Mouse (Mus musculus) liver, embryonic 12.5 days (tissue): ENCODE measurements around the gene Lad1. TPM values are rescaled to one million over a fixed set of nuclear protein-coding genes. Genes with fewer than 3 reads are reported as not detected.
A peak's percentile ranks its signal among the peaks of the same experiment; 100 is the strongest.

Experiments
- ATAC-seq: fragments of 200-750 bp; cut with Nextera tagmentation; 2 replicates; pipeline ENCODE4 v1.8.0; 2017; ENCODE audit warnings: moderate number of reproducible peaks, mild to moderate bottlenecking, moderate library complexity
- H3K27ac ChIP-seq: fragments of 300-500 bp; sonication (generic); 2 replicates; pipeline ENCODE4 v1.5.1; 2016; ENCODE audit warnings: mild to moderate bottlenecking
- H3K27me3 ChIP-seq: fragments of 300-500 bp; sonication (generic); replicated peaks from 2 replicates; pipeline ENCODE4 v1.6.1; 2016; ENCODE audit warnings: mild to moderate bottlenecking, moderate library complexity
- H3K36me3 ChIP-seq: fragments of 300-500 bp; sonication (generic); 2 replicates; pipeline ENCODE4 v1.6.1; 2016; ENCODE audit warnings: mild to moderate bottlenecking, moderate library complexity
- H3K4me1 ChIP-seq: fragments of 300-500 bp; sonication (generic); 2 replicates; pipeline ENCODE4 v1.6.1; 2016
- H3K4me2 ChIP-seq: fragments of 300-500 bp; sonication (generic); 2 replicates; pipeline ENCODE4 v1.6.1; 2016; ENCODE audit warnings: mild to moderate bottlenecking, moderate library complexity
- H3K4me3 ChIP-seq: fragments of 300-500 bp; sonication (generic); 2 replicates; pipeline ENCODE4 v1.5.1; 2016; ENCODE audit warnings: mild to moderate bottlenecking, moderate library complexity
- H3K9ac ChIP-seq: fragments of 300-500 bp; sonication (generic); 2 replicates; pipeline ENCODE4 v1.6.1; 2016; ENCODE audit warnings: mild to moderate bottlenecking, moderate library complexity
- H3K9me3 ChIP-seq: fragments of 300-500 bp; sonication (generic); replicated peaks from 2 replicates; pipeline ENCODE4 v1.6.1; 2016; ENCODE audit warnings: mild to moderate bottlenecking, moderate library complexity
- WGBS: fragments of 180-500 bp; shearing (Covaris S2); methylation state at CpG from one replicate; pipeline ENCODE4 v1.1.7; 2016; ENCODE audit not compliant: insufficient replicate concordance; 5-methylcytosine and 5-hydroxymethylcytosine counted together
- polyA plus RNA-seq: library from polyadenylated mRNA; unstranded; fragments of >200 nt; fragmentation: Nextera tagmentation; extraction: Ambion mirVana; gene quantifications from 2 replicates; pipeline ENCODE4 v1.2.1, GENCODE M21; 2016

Gene Lad1
- polyA plus RNA-seq, 1 experiment from 2014 or later = 0.79 TPM

GRCm38 (mm10) chr1:135852044-135852756, 33.8 kb downstream of the Lad1 start:
- Histone ChIP-seq H3K4me2 (no peak overlapping the region), H3K4me3 (no peak overlapping the region), H3K9me3 (no peaks in the 10 kb centered on the region), H3K27me3 (peaks cover 20% of the 10 kb centered on the region; the same call in 1 of the 2 replicates), H3K4me1 (peaks cover 49% of the 10 kb centered on the region), H3K27ac (no peak overlapping the region), H3K36me3 (no peaks in the 10 kb centered on the region), H3K9ac (no peak overlapping the region)
- 60% methylated on average over 13 of the region's 13 CpGs for WGBS
- no peak for ATAC-seq

GRCm38 (mm10) chr1:135853200-135853599, 34.8 kb downstream of the Lad1 start:
- no peak for ATAC-seq
- Histone ChIP-seq H3K27me3 (peaks cover 15% of the 10 kb centered on the region; the same call in 1 of the 2 replicates), H3K4me2 (no peak overlapping the region), H3K36me3 (no peaks in the 10 kb centered on the region), H3K4me1 (peaks cover 54% of the 10 kb centered on the region), H3K9me3 (no peaks in the 10 kb centered on the region), H3K27ac (no peak overlapping the region; the same call in 1 of the 2 replicates), H3K9ac (no peak overlapping the region), H3K4me3 (no peak overlapping the region)
- WGBS = 75% methylated on average over 4 of the region's 4 CpGs

GRCm38 (mm10) chr1:135854591-135855343, 36.4 kb downstream of the Lad1 start:
- Histone ChIP-seq H3K4me2 (no peak overlapping the region), H3K4me3 (no peak overlapping the region), H3K27ac (no peak overlapping the region), H3K4me1 (peaks cover 54% of the 10 kb centered on the region), H3K9ac (no peak overlapping the region), H3K27me3 (no peaks in the 10 kb centered on the region), H3K36me3 (no peaks in the 10 kb centered on the region), H3K9me3 (no peaks in the 10 kb centered on the region)
- 67% methylated on average over 6 of the region's 6 CpGs for WGBS
- ATAC-seq = no peak

- no peak for ATAC-seq
- no peak overlapping the region for H3K9ac ChIP-seq
- no peaks in the 10 kb centered on the region for H3K36me3 ChIP-seq
- 64% methylated on average over 1 of the region's 1 CpGs for WGBS
- H3K4me3 ChIP-seq = no peak overlapping the region
- H3K9me3 ChIP-seq = no peaks in the 10 kb centered on the region
- H3K27me3 ChIP-seq = no peaks in the 10 kb centered on the region; the same call in 1 of the 2 replicates
- no peak overlapping the region for H3K4me2 ChIP-seq
- H3K27ac ChIP-seq = no peak overlapping the region
- peaks cover 54% of the 10 kb centered on the region for H3K4me1 ChIP-seq
Measured at GRCm38 (mm10) chr1:135855344-135855687, 36.9 kb downstream of the Lad1 start.

- Histone ChIP-seq H3K4me2 (no peak overlapping the region), H3K4me1 (peaks cover 49% of the 10 kb centered on the region), H3K36me3 (no peaks in the 10 kb centered on the region), H3K4me3 (no peak overlapping the region), H3K9me3 (no peaks in the 10 kb centered on the region), H3K27ac (no peak overlapping the region), H3K27me3 (no peaks in the 10 kb centered on the region; the same call in 1 of the 2 replicates), H3K9ac (no peak overlapping the region)
- 41% methylated on average over 4 of the region's 4 CpGs for WGBS
- ATAC-seq = no peak
Measured at GRCm38 (mm10) chr1:135856070-135856469, 37.7 kb downstream of the Lad1 start.

GRCm38 (mm10) chr1:135857137-135857775, 38.9 kb downstream of the Lad1 start:
- no peak overlapping the region for H3K27ac ChIP-seq
- H3K27me3 ChIP-seq = peaks cover 3% of the 10 kb centered on the region; the same call in 1 of the 2 replicates
- no peak overlapping the region for H3K9ac ChIP-seq
- H3K4me3 ChIP-seq = no peak overlapping the region
- ATAC-seq = peak; percentile 35
- H3K4me2 ChIP-seq = no peak overlapping the region
- WGBS = 43% methylated on average over 11 of the region's 11 CpGs
- no peaks in the 10 kb centered on the region for H3K9me3 ChIP-seq
- H3K4me1 ChIP-seq = peaks cover 37% of the 10 kb centered on the region
- no peaks in the 10 kb centered on the region for H3K36me3 ChIP-seq

- peaks cover 25% of the 10 kb centered on the region for H3K4me1 ChIP-seq
- H3K27ac ChIP-seq = no peak overlapping the region
- H3K36me3 ChIP-seq = no peaks in the 10 kb centered on the region
- no peak overlapping the region for H3K9ac ChIP-seq
- peaks cover 13% of the 10 kb centered on the region; the same call in 1 of the 2 replicates for H3K27me3 ChIP-seq
- no peak overlapping the region for H3K4me2 ChIP-seq
- WGBS = 79% methylated on average over 7 of the region's 7 CpGs
- no peak overlapping the region for H3K4me3 ChIP-seq
- no peaks in the 10 kb centered on the region for H3K9me3 ChIP-seq
- no peak for ATAC-seq
Measured at GRCm38 (mm10) chr1:135858533-135858932, 40.1 kb downstream of the Lad1 start.

GRCm38 (mm10) chr1:135861091-135861490, 42.7 kb downstream of the Lad1 start:
- Histone ChIP-seq H3K9ac (no peak overlapping the region), H3K4me2 (no peak overlapping the region), H3K27me3 (peaks cover 36% of the 10 kb centered on the region), H3K27ac (no peak overlapping the region), H3K4me1 (peaks cover 14% of the 10 kb centered on the region), H3K9me3 (no peaks in the 10 kb centered on the region), H3K36me3 (no peaks in the 10 kb centered on the region), H3K4me3 (no peak overlapping the region)
- WGBS = 57% methylated on average over 5 of the region's 5 CpGs
- ATAC-seq = no peak

- no peak overlapping the region for H3K4me2 ChIP-seq
Measured at GRCm38 (mm10) chr1:135861980-135862552, 43.7 kb downstream of the Lad1 start.

GRCm38 (mm10) chr1:135862561-135862960, 44.2 kb downstream of the Lad1 start:
- H3K4me2 ChIP-seq = no peak overlapping the region
- ATAC-seq = no peak
- peaks cover 1% of the 10 kb centered on the region for H3K4me1 ChIP-seq
- no peaks in the 10 kb centered on the region for H3K9me3 ChIP-seq
- H3K27ac ChIP-seq = no peak overlapping the region
- peaks cover 48% of the 10 kb centered on the region for H3K27me3 ChIP-seq
- H3K4me3 ChIP-seq = no peak overlapping the region
- 59% methylated on average over 5 of the region's 5 CpGs for WGBS
- no peaks in the 10 kb centered on the region for H3K36me3 ChIP-seq
- H3K9ac ChIP-seq = no peak overlapping the region

More at GRCm38 (mm10) chr1:135861980-135862552, 43.7 kb downstream of the Lad1 start:
- Histone ChIP-seq H3K9ac (no peak overlapping the region), H3K27me3 (peaks cover 45% of the 10 kb centered on the region), H3K4me1 (peaks cover 6% of the 10 kb centered on the region), H3K36me3 (no peaks in the 10 kb centered on the region), H3K4me3 (no peak overlapping the region), H3K27ac (no peak overlapping the region), H3K9me3 (no peaks in the 10 kb centered on the region)
- 43% methylated on average over 9 of the region's 9 CpGs for WGBS
- no peak for ATAC-seq

GRCm38 (mm10) chr1:135863786-135864335, 45.5 kb downstream of the Lad1 start:
- 49% methylated on average over 9 of the region's 9 CpGs for WGBS
- H3K27me3 ChIP-seq = peaks cover 56% of the 10 kb centered on the region

More at GRCm38 (mm10) chr1:135863786-135864335, 45.5 kb downstream of the Lad1 start:
- no peaks in the 10 kb centered on the region for H3K9me3 ChIP-seq
- no peak overlapping the region for H3K4me2 ChIP-seq
- H3K27ac ChIP-seq = no peak overlapping the region
- no peak overlapping the region for H3K4me3 ChIP-seq
- H3K4me1 ChIP-seq = no peaks in the 10 kb centered on the region
- no peak for ATAC-seq
- H3K9ac ChIP-seq = no peak overlapping the region
- H3K36me3 ChIP-seq = no peaks in the 10 kb centered on the region
